Mouse (Mus musculus) heart, embryonic 16.5 days (tissue): ENCODE measurements around the gene Rapgef4. TPM values are rescaled to one million over a fixed set of nuclear protein-coding genes. Genes with fewer than 3 reads are reported as not detected.
A peak's percentile ranks its signal among the peaks of the same experiment; 100 is the strongest.

Experiments used
- ATAC-seq: fragments of 200-750 bp; cut with Nextera tagmentation; replicated peaks from 2 replicates; pipeline ENCODE4 v1.8.0; 2017; ENCODE audit warnings: moderate number of reproducible peaks; ENCODE audit not compliant: insufficient read depth, low FRiP score; ENCODE audit errors: extremely low read depth
- H3K27ac ChIP-seq: fragments of 300-500 bp; sonication (generic); 2 replicates; pipeline ENCODE4 v1.5.1; 2014; ENCODE audit warnings: mild to moderate bottlenecking, low read length, control low read depth, moderate library complexity
- H3K27me3 ChIP-seq: fragments of 300-500 bp; sonication (generic); 2 replicates; pipeline ENCODE4 v1.6.1; 2014; ENCODE audit warnings: low read length, mixed read lengths; ENCODE audit not compliant: control insufficient read depth, insufficient read depth
- H3K36me3 ChIP-seq: fragments of 300-500 bp; sonication (generic); 2 replicates; pipeline ENCODE4 v1.6.1; 2014; ENCODE audit not compliant: control insufficient read depth, insufficient read depth
- H3K4me1 ChIP-seq: fragments of 300-500 bp; sonication (generic); 2 replicates; pipeline ENCODE4 v1.6.1; 2014; ENCODE audit warnings: low read length, mixed read lengths; ENCODE audit not compliant: control insufficient read depth, insufficient read depth
- H3K4me2 ChIP-seq: fragments of 300-500 bp; sonication (generic); 2 replicates; pipeline ENCODE4 v1.6.1; 2014; ENCODE audit warnings: low read depth, mild to moderate bottlenecking, control low read depth, low read length
- H3K4me3 ChIP-seq: fragments of 300-500 bp; sonication (generic); 2 replicates; pipeline ENCODE4 v1.5.1; 2014; ENCODE audit warnings: mild to moderate bottlenecking, control low read depth, low read length
- H3K9ac ChIP-seq: fragments of 300-500 bp; sonication (generic); 2 replicates; pipeline ENCODE4 v1.6.1; 2014; ENCODE audit warnings: low read length, control low read depth
- H3K9me3 ChIP-seq: fragments of 300-500 bp; sonication (generic); replicated peaks from 2 replicates; pipeline ENCODE4 v1.6.1; 2016; ENCODE audit warnings: low read length; ENCODE audit not compliant: control insufficient read depth
- WGBS: fragments of 180-500 bp; shearing (Covaris S2); extraction: QIAGEN DNeasy Blood & Tissue Kit; methylation state at CpG from one replicate; pipeline ENCODE4 v1.1.7; 2014; 5-methylcytosine and 5-hydroxymethylcytosine counted together
- polyA plus RNA-seq: library from polyadenylated mRNA; unstranded; fragments of >200 nt; fragmentation: Nextera tagmentation; extraction: Ambion mirVana; gene quantifications from 2 replicates; pipeline ENCODE4 v1.2.1, GENCODE M21; 2015

Rapgef4 gene
- polyA plus RNA-seq, 1 experiment from 2014 or later: 4.1 TPM

DNA sequence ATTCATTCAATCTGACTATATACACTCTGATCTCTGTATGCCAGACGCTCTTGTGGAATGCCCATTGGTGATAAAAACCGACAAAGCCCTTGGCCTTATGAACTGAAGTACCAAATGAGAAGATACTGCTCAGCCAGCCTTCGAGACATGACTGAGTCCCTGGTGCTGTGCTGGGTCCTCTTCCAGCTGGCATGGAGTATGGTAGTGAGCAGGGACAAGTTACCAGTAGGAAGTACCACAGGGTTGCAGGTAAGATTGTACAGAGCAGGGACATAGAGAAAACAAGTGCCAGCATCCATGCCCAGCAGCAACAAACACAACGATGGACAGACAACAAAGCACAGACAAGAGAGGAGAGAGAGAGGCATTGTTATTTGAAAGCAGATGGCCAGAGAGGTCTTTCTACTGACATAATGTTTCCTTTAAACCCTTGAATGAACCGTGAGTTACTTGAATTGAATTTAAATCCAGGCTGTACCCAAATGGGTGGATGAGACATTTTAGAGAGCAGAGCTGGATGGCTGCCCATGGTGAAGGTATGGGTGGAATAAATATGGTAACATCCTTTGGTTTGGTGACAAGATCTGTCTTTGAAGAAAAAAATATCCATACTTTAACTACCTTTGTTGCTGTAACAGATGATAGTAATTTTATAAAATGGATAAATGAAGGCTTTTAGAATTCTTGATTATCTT lies 12.8 kb downstream of the Rapgef4 start:
- H3K4me3 ChIP-seq: no peak overlapping the region
- H3K36me3 ChIP-seq: no peaks in the 10 kb centered on the region
- no peak overlapping the region for H3K27ac ChIP-seq
- no peak for ATAC-seq
- WGBS: 83% methylated on average over 5 of the region's 5 CpGs
- no peaks in the 10 kb centered on the region for H3K4me1 ChIP-seq
- H3K4me2 ChIP-seq: no peak overlapping the region
- no peaks in the 10 kb centered on the region for H3K27me3 ChIP-seq
- 0 out of 2 replicates have a peak, but pooled peaks cover 3% of the 10 kb centered on the region for H3K9me3 ChIP-seq
- H3K9ac ChIP-seq: no peak overlapping the region

- H3K27ac ChIP-seq: no peak overlapping the region
- no peaks in the 10 kb centered on the region for H3K27me3 ChIP-seq
- no peaks in the 10 kb centered on the region for H3K36me3 ChIP-seq
- H3K4me2 ChIP-seq: no peak overlapping the region
- no peak overlapping the region for H3K9ac ChIP-seq
- peaks cover 5% of the 10 kb centered on the region for H3K4me1 ChIP-seq
- no peak for ATAC-seq
- H3K9me3 ChIP-seq: 0 out of 2 replicates have a peak, but pooled peaks cover 3% of the 10 kb centered on the region
- 85% methylated on average over 2 of the region's 2 CpGs for WGBS
- no peak overlapping the region for H3K4me3 ChIP-seq
Observed at GRCm38 (mm10) chr2:71998531-71998930, 17.5 kb downstream of the Rapgef4 start.

DNA sequence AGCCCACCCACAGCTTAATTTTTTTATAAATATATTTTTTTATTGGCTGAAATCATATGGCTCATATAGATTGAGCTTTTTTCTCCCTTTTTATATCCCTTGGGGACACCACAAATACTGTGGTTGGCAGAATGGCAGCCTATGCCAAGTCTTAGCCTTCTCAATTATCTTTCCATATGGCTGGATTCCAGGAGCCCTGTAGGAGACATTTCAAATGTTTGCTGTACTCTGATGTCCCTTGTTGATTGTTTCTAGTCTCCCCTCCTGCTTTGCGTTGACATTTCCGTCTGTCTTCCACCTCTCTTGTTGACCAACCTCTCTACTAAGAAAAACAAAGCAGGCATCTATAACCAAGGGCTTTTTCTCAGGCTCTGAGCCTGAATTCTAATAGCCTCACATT lies 19.1 kb downstream of the Rapgef4 start:
- H3K27ac ChIP-seq: no peak overlapping the region
- H3K9me3 ChIP-seq: no peaks in the 10 kb centered on the region
- no peak for ATAC-seq
- no peaks in the 10 kb centered on the region for H3K27me3 ChIP-seq
- H3K4me2 ChIP-seq: no peak overlapping the region
- H3K4me3 ChIP-seq: no peak overlapping the region
- H3K36me3 ChIP-seq: no peaks in the 10 kb centered on the region
- no peak overlapping the region for H3K9ac ChIP-seq
- WGBS: 89% methylated on average over 2 of the region's 2 CpGs
- H3K4me1 ChIP-seq: peaks cover 5% of the 10 kb centered on the region

DNA sequence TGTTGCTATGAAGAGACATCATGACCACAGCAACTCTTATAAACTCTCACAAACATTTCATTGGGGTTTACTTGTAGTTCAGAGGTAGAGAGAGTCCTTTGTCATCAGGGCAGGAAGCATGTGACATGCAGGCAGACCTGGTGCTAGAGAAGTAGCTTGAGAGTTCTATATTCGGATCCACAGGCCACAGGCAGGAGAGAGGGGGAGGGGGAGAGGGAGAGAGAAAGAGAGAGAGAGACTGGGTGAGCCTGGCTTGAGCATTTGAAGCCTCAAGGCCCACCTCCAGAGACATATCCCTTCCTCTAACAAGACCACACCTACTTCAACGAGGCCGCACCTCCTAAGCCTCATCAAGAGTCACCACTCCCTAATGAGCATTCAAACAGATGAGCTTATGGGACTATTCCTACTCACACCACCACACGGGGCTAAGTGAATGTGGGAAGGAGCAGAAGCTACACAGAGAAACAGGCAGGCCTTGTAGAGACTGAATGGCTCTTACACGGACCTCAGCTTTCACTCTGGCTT lies 21.9 kb downstream of the Rapgef4 start:
- 0 out of 2 replicates have a peak, but pooled peaks cover 5% of the 10 kb centered on the region for H3K9me3 ChIP-seq
- H3K4me1 ChIP-seq: peaks cover 5% of the 10 kb centered on the region
- ATAC-seq: 0 out of 2 replicates have a peak, but pooled peaks have one; percentile 28
- H3K4me3 ChIP-seq: no peak overlapping the region
- H3K36me3 ChIP-seq: no peaks in the 10 kb centered on the region
- no peak overlapping the region for H3K27ac ChIP-seq
- 56% methylated on average over 5 of the region's 5 CpGs for WGBS
- H3K9ac ChIP-seq: no peak overlapping the region
- H3K4me2 ChIP-seq: no peak overlapping the region
- H3K27me3 ChIP-seq: no peaks in the 10 kb centered on the region

DNA sequence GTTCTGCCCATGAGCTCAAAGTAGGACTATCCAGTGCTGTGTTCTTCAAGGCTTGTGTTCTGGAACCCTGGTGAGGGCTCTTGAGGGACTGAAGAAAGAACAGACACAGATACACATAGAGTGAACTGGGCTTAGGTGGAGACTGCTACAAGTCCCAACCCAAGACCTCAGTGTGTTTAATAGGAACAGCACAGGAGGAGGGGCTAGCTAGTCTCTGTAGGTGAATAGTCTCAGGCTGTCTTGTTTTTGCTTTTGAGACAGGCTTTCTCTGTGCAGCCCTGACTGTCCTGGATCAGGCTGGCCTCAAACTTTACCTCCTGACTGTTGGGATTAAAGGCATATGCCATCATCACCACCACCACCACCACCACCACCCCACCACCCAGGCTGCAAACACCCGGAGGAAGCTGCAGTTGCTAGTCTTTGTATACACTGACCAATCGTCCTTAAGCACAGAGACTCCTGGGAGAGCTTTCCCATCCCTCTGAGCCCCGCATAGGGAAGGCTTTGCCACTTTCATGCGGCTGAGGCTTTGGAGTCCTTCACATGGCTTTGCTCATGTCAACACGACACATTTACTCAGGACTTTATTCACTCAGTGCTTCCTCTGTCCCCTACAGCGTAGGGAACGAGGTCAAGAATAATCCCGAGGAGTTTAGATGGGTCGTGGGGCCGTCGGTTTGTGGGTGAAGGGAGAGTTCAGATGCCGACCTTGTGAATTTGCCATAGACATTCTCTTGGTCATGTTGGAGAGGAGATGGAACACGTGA lies 22.9 kb downstream of the Rapgef4 start:
- 80% methylated on average over 13 of the region's 13 CpGs for WGBS
- Histone ChIP-seq H3K4me3 (no peak overlapping the region), H3K9ac (no peak overlapping the region), H3K36me3 (no peaks in the 10 kb centered on the region), H3K27me3 (no peaks in the 10 kb centered on the region), H3K4me1 (peaks cover 5% of the 10 kb centered on the region), H3K9me3 (0 out of 2 replicates have a peak, but pooled peaks cover 5% of the 10 kb centered on the region), H3K27ac (no peak overlapping the region), H3K4me2 (no peak overlapping the region)
- no peak for ATAC-seq

GRCm38 (mm10) chr2:72005051-72005450 lies 24.0 kb downstream of the Rapgef4 start:
- Histone ChIP-seq H3K4me3 (no peak overlapping the region), H3K4me2 (no peak overlapping the region), H3K36me3 (no peaks in the 10 kb centered on the region), H3K27ac (no peak overlapping the region), H3K27me3 (no peaks in the 10 kb centered on the region), H3K9me3 (0 out of 2 replicates have a peak, but pooled peaks cover 5% of the 10 kb centered on the region), H3K4me1 (peaks cover 5% of the 10 kb centered on the region), H3K9ac (no peak overlapping the region)
- ATAC-seq: no peak
- 87% methylated on average over 16 of the region's 16 CpGs for WGBS

DNA sequence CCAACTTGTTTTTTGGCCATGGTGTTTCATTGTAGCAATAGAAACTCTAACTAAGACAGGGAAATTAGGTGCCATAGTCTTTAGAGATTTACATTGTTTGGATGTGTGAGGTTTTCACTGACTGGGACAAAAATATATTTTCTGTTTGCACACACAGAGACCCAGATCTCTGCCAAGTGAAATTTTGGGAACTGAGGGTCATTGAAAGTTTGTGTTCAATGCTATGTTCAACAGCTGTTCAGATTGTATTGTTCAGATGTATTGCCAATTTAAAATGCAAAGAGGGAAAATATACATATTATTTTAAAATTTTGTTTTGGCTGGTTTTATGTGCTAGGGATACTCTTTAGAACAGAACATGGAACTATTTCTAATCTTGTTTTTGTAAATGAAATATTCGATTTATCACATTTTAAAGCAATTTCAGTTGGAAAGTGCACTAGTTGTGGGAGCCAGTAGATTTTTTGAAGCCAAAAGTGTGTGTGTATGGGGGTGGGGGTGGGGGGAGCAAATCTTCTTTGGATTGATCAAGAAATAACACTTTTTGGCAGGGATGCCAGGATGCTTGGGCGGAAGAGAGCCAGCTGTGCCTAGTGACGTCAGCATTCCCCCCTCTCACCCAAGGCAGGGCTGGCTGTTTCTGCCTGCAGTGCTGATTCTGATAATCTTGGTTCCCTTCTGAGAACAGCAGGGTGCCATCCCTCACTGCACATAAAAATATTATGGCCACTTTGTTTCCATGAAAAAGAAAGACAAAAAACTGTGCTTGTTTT lies 28.6 kb downstream of the Rapgef4 start:
- Histone ChIP-seq H3K9ac (no peak overlapping the region), H3K36me3 (no peaks in the 10 kb centered on the region), H3K4me1 (no peaks in the 10 kb centered on the region), H3K4me3 (no peak overlapping the region), H3K4me2 (no peak overlapping the region), H3K27me3 (no peaks in the 10 kb centered on the region), H3K27ac (no peak overlapping the region), H3K9me3 (0 out of 2 replicates have a peak, but pooled peaks cover 5% of the 10 kb centered on the region)
- ATAC-seq: no peak
- WGBS: 64% methylated on average over 3 of the region's 3 CpGs

- 74% methylated on average over 8 of the region's 8 CpGs for WGBS
- H3K9me3 ChIP-seq: no peaks in the 10 kb centered on the region
- no peak overlapping the region for H3K4me2 ChIP-seq
- H3K36me3 ChIP-seq: no peaks in the 10 kb centered on the region
- H3K27me3 ChIP-seq: no peaks in the 10 kb centered on the region
- no peak overlapping the region for H3K9ac ChIP-seq
- H3K4me1 ChIP-seq: no peaks in the 10 kb centered on the region
- no peak overlapping the region for H3K27ac ChIP-seq
- ATAC-seq: no peak
- no peak overlapping the region for H3K4me3 ChIP-seq
Observed at GRCm38 (mm10) chr2:72015366-72015765, 34.3 kb downstream of the Rapgef4 start.
